Mouse (Mus musculus) cerebellum, adult 11-12 months (tissue): ENCODE data around the gene Lfng.
A peak's percentile ranks its signal among the peaks of the same experiment; 100 is the strongest.

Source experiments
- DNase-seq: peaks from one replicate; pipeline ENCODE4 v3.0.0; 2022

Gene Lfng

DNA sequence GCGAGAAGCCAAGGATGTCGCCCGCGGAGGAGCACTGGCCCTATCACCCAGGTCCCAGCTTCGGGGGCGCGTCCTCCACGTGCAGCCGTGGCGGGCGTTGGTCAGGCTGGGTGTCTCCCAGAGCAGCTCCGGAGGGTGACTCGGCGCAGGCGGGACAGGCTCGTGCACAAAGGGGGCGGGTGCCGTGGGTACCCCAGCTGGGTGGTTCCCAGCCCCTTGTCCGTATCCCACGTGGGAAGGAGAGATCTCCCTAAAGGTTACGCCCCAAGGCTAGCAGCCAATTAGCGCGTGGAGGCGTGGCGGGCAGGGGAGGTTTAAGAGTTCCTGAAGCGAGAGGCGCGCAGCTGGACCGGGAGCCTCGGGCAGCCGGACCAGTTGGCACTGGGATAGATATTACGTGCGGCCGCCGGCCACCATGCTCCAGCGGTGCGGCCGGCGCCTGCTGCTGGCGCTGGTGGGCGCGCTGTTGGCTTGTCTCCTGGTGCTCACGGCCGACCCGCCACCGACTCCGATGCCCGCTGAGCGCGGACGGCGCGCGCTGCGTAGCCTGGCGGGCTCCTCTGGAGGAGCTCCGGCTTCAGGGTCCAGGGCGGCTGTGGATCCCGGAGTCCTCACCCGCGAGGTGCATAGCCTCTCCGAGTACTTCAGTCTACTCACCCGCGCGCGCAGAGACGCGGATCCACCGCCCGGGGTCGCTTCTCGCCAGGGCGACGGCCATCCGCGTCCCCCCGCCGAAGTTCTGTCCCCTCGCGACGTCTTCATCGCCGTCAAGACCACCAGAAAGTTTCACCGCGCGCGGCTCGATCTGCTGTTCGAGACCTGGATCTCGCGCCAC, at the start of gene Lfng:
TSS of gene Lfng (plus strand) at position 320 of the 835 bp plus-strand sequence.
- DNase-seq = peak; percentile 48

- DNase-seq = no peak
Measured at GRCm38 (mm10) chr5:140562601-140563000, 44.5 kb upstream of the Lfng start.

DNA sequence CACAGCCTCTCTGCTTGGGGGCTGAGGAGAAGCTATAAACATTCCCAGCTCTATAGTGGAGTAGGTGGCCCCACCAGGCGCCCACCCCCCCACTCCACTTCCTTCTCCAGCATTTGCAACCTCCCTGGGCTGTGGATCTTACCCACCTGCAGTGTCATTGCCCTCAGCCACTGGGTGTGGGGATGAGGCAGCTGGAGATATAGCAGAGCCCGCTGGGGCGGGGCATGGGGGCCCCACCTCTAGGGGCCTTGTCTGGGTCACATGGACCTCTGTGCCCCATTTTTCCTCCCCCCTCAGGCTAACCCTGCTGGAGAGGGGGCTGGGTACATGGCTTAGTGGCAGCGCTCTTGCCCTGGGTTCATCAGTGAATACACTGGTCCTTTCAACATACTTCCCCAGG, 42.2 kb upstream of the Lfng start, which contains the start of gene Grifin:
TSS of gene Grifin (minus strand) at position 176 of the 400 bp plus-strand sequence.
- no peak for DNase-seq

GRCm38 (mm10) chr5:140565451-140565850, 41.7 kb upstream of the Lfng start:
- peak; percentile 35 for DNase-seq

DNA sequence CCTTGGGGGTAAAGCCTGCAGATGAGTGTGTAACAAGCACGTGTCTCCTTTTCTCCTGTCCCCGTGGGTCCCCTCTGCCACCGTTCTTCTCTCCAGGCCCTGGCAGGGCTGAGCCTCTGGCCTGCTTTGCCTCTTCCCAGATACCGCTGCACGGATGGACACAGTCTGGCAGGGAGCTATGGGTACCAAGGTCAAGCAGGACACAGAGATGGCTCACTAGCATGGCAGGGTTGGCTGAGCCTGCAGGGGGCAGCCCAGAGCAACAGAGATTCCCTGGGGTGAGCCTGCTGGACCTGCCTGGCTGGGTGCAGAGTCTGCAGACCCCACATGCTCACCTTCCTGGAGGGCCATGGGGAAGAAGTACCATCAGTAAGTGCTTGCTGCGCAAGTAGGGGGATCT, 41.3 kb upstream of the Lfng start:
- no peak for DNase-seq

GRCm38 (mm10) chr5:140566271-140566670, 40.8 kb upstream of the Lfng start:
- DNase-seq = no peak

DNA sequence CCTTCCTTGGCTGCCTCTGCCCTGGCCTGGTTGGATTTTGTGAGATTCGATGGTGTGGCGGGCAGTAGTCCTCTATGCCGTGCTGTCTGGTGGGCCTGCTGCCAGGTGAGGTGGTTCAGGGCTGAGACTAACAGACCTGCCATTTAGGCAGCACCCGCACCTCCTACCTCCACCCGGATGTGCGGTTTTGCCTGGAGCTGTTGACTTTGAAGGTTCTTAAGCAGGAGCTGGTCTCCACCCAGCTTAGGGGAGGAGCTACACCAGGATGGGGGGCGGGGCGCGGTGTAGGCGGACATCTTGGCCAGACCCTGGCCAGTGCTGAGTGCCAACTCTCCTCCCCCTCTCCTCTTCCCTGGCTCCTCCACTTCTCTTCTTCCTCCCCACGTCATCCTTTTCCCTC, 39.8 kb upstream of the Lfng start:
- DNase-seq = no peak

DNA sequence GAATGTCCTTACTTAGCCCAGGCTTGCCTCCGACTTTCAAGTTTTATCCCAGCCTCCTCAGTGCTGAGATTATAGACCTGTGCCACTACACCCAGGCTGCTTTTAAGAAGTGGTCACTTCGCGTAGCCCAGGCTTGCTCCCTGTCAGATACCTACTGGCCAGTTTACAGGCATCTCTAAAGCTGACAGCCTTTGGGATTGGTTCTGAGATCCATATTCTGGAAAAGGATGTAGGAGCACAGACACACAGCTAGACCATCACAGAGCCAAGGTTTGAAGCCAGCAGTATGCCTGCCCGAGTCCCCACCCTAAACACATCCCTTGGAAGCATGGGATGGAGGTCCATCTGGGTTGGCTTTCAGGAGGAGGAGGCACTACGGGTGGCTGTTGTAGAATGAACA, 39.4 kb upstream of the Lfng start:
- no peak for DNase-seq

GRCm38 (mm10) chr5:140568321-140568970, 38.7 kb upstream of the Lfng start:
- DNase-seq = peak; percentile 18

GRCm38 (mm10) chr5:140569032-140569595, 38.0 kb upstream of the Lfng start:
- no peak for DNase-seq

DNA sequence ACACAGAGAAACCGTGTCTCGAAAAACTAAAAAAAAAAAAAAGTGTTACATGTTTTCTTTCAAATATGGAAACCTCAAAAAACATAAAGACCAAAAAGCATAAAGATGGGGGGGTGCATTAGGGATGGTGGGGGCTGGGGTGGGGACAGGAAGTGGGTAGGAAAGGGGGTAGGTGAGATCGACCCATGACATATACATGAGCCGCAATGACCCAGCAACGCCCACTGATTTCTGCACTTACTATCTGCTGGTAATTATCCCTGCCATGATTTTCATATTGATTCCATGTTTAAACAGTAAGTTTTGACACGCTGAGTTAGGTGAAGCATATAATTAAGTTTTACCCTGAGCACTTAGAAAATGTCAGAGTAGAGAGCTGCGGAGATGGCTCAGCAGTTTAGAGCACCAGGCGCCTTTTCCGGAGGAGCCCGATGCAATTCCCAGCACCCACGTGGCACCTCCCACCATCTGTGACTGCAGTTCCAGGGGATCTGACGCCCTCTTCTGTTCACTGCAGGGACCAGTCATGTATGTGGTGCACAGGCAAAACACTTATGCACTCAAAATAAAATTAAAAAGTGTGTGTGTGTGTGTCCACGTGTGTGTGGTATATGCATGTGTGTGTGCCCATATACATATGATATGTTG, 36.8 kb upstream of the Lfng start:
- no peak for DNase-seq

DNA sequence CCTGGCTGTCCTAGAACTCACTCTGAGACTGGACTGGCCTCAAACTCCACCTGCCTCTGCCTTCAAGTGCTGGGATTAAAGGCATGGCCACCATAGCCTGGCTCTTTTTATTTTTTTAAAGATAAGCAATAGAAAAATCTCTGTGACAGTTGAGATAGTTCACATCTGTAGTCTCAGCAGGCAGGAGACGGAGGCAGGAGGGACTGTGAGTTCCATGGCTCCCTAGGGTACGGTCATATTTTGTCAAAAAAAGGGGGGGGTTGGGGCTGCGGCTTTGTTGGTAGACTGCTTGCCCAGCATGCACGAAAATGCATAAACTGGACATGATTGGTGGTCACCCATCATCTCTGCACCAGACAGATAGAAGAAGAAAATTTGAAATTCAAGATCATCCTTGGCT, 35.9 kb upstream of the Lfng start:
- DNase-seq = no peak

DNA sequence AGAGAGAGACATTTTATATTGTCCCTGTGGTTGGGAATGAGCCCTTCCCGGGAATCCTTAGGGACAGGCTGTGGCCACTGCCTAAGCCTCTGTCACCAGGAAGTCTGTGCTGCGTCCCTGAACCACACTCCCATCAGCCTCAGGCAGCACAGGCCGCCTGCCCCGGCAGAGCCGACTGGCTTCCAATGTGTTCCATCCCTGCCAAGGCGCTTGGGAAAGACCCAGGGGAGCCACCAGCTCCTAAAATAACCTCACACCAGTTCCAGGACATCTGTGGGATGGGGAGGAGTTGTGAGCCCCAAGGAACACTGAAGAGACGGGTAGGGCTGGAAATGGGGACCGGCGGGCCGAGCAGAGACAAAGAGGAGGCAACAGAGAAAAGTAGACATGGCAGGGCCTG, 35.4 kb upstream of the Lfng start:
- peak; percentile 11 for DNase-seq

DNA sequence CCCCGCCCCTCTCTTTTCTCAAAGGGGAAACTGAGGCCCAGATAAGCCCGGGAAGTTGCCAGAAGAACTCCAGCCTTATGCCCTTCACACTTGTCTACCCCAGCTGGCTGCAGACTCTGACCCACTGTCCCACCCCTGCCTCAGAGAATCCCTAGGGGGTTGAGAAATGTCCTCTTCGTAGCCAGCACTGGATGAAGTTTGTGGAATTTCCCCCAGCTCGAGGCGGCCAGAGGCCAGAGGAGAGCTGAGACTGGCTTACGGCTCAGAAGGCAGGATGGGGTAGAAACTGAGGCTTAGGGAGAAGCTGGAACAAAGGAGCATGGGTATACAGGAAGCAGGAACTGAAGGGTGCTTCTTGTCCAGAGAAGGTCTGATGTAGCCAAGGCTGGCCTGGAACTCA, 34.5 kb upstream of the Lfng start:
- DNase-seq = no peak

DNA sequence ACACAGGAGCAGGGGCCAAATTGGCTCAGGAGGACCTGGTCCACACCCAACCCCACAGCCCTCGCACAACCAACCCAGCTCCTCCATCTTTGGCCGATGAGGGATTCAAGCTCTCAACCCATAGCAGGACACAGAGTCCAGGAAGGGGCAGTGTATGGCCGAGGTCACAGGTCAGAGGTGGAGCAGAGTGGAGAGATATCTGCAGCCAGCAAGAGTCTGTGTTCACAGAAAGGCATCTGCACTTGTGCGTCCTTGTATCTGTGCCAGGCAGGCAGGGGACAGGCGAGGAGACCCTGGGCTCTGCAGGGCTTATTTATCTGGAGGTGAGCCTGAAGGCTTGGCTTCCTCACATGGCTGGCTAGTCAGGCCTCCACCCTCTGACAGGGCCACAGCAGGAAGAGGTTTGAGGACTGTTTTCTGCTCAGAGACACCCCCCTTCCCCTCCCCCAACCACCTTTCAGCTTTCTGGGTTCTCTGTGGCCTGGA, 31.7 kb upstream of the Lfng start:
- DNase-seq = no peak

DNA sequence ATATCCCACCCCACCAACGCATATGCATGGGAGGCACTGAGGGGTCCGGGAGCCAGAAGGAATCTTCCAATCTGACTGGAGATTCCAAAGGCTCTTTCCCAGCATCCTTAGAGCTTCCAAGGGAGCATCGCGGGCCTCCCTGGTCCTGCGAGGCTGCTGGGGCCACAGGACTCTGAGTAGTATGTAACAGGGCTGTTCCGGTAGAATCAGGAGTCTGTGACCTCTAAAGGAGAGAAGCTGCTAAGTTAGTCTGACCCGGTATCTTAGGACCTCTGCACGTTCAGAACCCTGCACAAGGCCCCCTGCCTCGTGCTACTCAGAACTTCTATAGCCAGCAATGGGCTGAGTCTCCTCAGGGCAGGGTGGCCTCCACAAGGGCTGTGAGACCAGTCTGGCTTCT, 27.9 kb upstream of the Lfng start:
- DNase-seq = no peak

GRCm38 (mm10) chr5:140579771-140580170, 27.3 kb upstream of the Lfng start:
- no peak for DNase-seq

- DNase-seq = no peak
Measured at GRCm38 (mm10) chr5:140581569-140581968, 25.6 kb upstream of the Lfng start.

DNA sequence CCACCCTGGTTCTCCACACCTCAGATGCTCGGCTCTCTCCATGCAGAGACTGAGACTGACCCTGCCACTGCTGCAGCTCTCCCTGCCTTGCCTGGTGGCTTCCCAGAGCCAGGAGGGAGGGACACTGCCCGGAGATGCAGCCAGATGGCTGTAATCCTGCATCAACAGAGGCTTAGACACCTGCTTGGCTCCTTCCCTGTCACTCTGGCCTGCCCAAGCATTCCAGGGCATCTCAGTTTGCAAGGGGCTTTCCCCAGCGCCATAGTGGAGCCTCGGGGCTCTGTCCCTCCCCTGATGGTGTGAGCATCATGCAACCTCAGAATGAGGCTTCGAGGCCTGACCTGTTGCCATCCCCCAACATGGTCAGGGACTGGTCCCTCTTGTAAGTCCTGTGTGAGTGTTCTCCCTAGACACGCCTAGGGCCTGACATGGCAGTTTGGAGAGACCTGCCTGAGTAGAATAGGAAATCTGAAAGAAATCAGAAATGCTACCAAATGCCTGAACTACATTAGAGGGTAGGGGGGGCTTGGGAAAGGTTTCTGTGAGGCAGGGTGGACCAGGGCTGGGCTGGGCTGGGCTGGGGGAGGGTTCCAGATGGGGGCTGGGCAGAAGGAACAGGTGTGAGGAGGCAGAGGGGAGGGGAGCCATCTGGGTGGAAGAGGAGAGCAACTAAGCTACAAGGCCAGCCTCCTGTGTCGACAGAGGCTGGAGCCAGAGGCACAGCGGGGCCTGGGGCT, 24.0 kb upstream of the Lfng start:
- no peak for DNase-seq

- no peak for DNase-seq
Measured at GRCm38 (mm10) chr5:140583732-140584368, 23.3 kb upstream of the Lfng start.

- DNase-seq = no peak
Measured at GRCm38 (mm10) chr5:140589082-140589774, 17.9 kb upstream of the Lfng start.
